Mouse (Mus musculus) heart, embryonic 14.5 days (tissue): Measurements from ENCODE around the gene Gpr157. TPM values are rescaled to one million over a fixed set of nuclear protein-coding genes. Genes with fewer than 3 reads are reported as not detected.

Experiments
- ATAC-seq: fragments of 200-750 bp; cut with Nextera tagmentation; 2 replicates; pipeline ENCODE4 v1.8.0; 2017; ENCODE audit warnings: low read depth, moderate TSS enrichment; ENCODE audit not compliant: insufficient number of reproducible peaks, insufficient read depth, low FRiP score
- H3K27ac ChIP-seq, 2 experiments: fragments of 200-500 bp in 1 of 2; fragments of 300-500 bp in 1 of 2; sonication (generic) in 1 of 2; replicated peaks in 1 of 2; 2 replicates each; pipeline ENCODE4 v1.5.1; 2012 to 2014; ENCODE audit warnings: low read depth in 2 of 2, low read length in 2 of 2, control low read depth in 1 of 2, mild to moderate bottlenecking in 1 of 2, mixed read lengths in 1 of 2; ENCODE audit not compliant: control insufficient read depth in 1 of 2, insufficient read depth in 1 of 2
- H3K27me3 ChIP-seq: fragments of 300-500 bp; sonication (generic); 2 replicates; pipeline ENCODE4 v1.6.1; 2014; ENCODE audit warnings: mild to moderate bottlenecking, low read length, control low read depth; ENCODE audit not compliant: control insufficient read depth, insufficient read depth
- H3K36me3 ChIP-seq: fragments of 300-500 bp; sonication (generic); 2 replicates; pipeline ENCODE4 v1.6.1; 2014; ENCODE audit warnings: mild to moderate bottlenecking, control low read depth, low read length, mixed read lengths; ENCODE audit not compliant: control insufficient read depth, insufficient read depth
- H3K4me1 ChIP-seq, 2 experiments: fragments of 200-500 bp in 1 of 2; fragments of 300-500 bp in 1 of 2; sonication (generic) in 1 of 2; 2 replicates each; pipeline ENCODE4 v1.6.1; 2012 to 2014; ENCODE audit warnings: low read length in 2 of 2, control low read depth in 1 of 2, mixed read lengths in 1 of 2; ENCODE audit not compliant: control insufficient read depth in 2 of 2, insufficient read depth in 2 of 2
- H3K4me2 ChIP-seq: fragments of 300-500 bp; sonication (generic); 2 replicates; pipeline ENCODE4 v1.6.1; 2014; ENCODE audit warnings: mild to moderate bottlenecking, low read length
- H3K4me3 ChIP-seq, 2 experiments: fragments of 200-500 bp in 1 of 2; fragments of 300-500 bp in 1 of 2; sonication (generic) in 1 of 2; 2 replicates each; pipeline ENCODE4 v1.5.1; 2012 to 2014; ENCODE audit warnings: low read length in 2 of 2, mild to moderate bottlenecking in 2 of 2, control low read depth in 1 of 2, low read depth in 1 of 2, moderate library complexity in 1 of 2; ENCODE audit not compliant: control insufficient read depth in 1 of 2, insufficient read depth in 1 of 2
- H3K9ac ChIP-seq: fragments of 300-500 bp; sonication (generic); 2 replicates; pipeline ENCODE4 v1.6.1; 2014; ENCODE audit warnings: mild to moderate bottlenecking, low read length
- H3K9me3 ChIP-seq: fragments of 300-500 bp; sonication (generic); 2 replicates; pipeline ENCODE4 v1.6.1; 2016; ENCODE audit warnings: low read length, control low read depth; ENCODE audit not compliant: control insufficient read depth
- WGBS: fragments of 180-500 bp; shearing (Covaris S2); extraction: QIAGEN DNeasy Blood & Tissue Kit; methylation state at CpG from one replicate; pipeline ENCODE4 v1.1.7; 2014; 5-methylcytosine and 5-hydroxymethylcytosine counted together
- polyA plus RNA-seq: library from polyadenylated mRNA; unstranded; fragments of >200 nt; fragmentation: Nextera tagmentation; extraction: Ambion mirVana; gene quantifications from 2 replicates; pipeline ENCODE4 v1.2.1, GENCODE M21; 2014

The Gpr157 gene
- polyA plus RNA-seq, 1 experiment from 2014 or later, result 2.2 TPM

- peak overlapping the region; percentile 49 to 61 for H3K4me3 ChIP-seq
- peaks cover under 1% of the 10 kb centered on the region; the same call in 1 of the 2 replicates for H3K9me3 ChIP-seq
- peak overlapping the region; percentile 76 for H3K9ac ChIP-seq
- WGBS, result 1% methylated on average over 46 of the region's 49 CpGs
- no peak overlapping the region for H3K27ac ChIP-seq
- no peaks in the 10 kb centered on the region for H3K36me3 ChIP-seq
- peaks cover 27% of the 10 kb centered on the region for H3K27me3 ChIP-seq
- peak overlapping the region; percentile 98 for H3K4me2 ChIP-seq
- H3K4me1 ChIP-seq, result peaks cover 0 to 6% of the 10 kb centered on the region in 2 experiments; a peak in 2 of 4 replicates
- no peak for ATAC-seq
Observed at GRCm38 (mm10) chr4:150048478-150049156, 38.5 kb upstream of the Gpr157 start.

DNA sequence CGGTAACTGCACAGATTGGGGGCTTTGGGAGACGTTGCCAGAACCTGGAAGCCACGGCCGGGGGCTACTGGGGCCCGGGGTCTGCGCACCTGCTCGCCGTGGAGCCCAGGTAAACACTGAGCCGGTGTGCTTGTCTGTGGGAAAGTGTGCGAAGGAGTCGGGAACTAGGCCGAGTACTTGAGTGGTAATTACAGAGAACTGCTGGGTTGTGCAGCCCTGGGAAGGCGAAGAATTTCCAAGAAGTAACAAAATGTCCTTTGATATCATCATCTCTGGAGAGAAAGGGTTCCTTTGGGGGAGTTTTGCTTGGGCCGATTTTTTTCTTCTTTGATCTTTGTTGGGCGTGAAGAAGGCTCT, 38.0 kb upstream of the Gpr157 start:
- H3K27ac ChIP-seq, result no peak overlapping the region
- H3K27me3 ChIP-seq, result peaks cover 27% of the 10 kb centered on the region

DNA sequence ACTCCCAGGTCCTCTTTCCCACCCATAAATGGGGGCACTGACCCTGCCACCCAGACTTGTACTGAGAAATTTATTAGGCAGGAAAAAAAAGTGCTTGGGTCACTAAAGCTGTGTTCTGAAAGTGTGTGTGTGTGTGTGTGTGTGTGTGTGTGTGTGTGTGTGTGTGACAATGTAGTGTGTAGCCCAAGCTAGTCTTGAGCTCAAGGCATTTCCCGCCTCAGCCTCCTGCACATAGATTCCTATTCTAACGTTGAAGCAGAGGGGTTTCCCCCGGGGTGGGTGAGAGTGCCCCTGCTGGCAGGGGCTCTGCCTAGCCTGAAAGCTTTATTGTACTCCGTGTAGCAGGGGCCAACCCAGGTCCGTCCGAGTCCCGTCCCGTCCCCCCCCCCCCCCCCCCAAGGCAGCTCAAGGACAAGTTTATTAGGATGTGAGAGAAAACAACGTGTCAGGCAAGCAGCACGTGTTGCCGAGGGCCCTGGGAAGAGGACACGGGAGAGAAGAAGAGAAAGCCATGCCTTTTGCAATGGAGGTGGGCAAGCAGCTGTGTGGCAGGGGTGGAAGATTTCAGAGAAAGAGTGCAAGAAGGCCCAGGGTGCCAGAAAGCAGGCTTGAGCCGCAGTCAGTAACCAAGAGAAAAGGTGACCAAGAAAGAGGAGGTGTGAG, 37.5 kb upstream of the Gpr157 start:
- peak overlapping the region; percentile 98 for H3K4me2 ChIP-seq
- no peaks in the 10 kb centered on the region for H3K9me3 ChIP-seq
- peak overlapping the region; percentile 76; the same call in 1 of the 2 replicates for H3K9ac ChIP-seq
- no peaks in the 10 kb centered on the region for H3K36me3 ChIP-seq
- peak overlapping the region; percentile 49 to 61; a peak in 3 of 4 replicates for H3K4me3 ChIP-seq
- H3K4me1 ChIP-seq, result peaks cover 0 to 6% of the 10 kb centered on the region in 2 experiments; a peak in 2 of 4 replicates
- H3K27me3 ChIP-seq, result peaks cover 27% of the 10 kb centered on the region
- H3K27ac ChIP-seq, result no peak overlapping the region
- 24% methylated on average over 13 of the region's 13 CpGs for WGBS
- no peak for ATAC-seq

More for the DNA sequence above, 38.0 kb upstream of the Gpr157 start:
- no peak for ATAC-seq
- H3K9me3 ChIP-seq, result no peaks in the 10 kb centered on the region
- 24% methylated on average over 15 of the region's 15 CpGs for WGBS
- H3K36me3 ChIP-seq, result no peaks in the 10 kb centered on the region
- H3K4me1 ChIP-seq, result peaks cover 0 to 6% of the 10 kb centered on the region in 2 experiments; a peak in 2 of 4 replicates
- H3K4me3 ChIP-seq, result peak overlapping the region; percentile 49 to 61
- peak overlapping the region; percentile 98 for H3K4me2 ChIP-seq
- peak overlapping the region; percentile 76 for H3K9ac ChIP-seq

- no peaks in the 10 kb centered on the region for H3K36me3 ChIP-seq
- 70% methylated on average over 8 of the region's 8 CpGs for WGBS
- no peak for ATAC-seq
- H3K9ac ChIP-seq, result no peak overlapping the region
- H3K27me3 ChIP-seq, result peaks cover 27% of the 10 kb centered on the region
- no peak overlapping the region for H3K4me3 ChIP-seq
- no peaks in the 10 kb centered on the region for H3K9me3 ChIP-seq
- no peak overlapping the region for H3K4me2 ChIP-seq
- H3K4me1 ChIP-seq, result peaks cover 8% of the 10 kb centered on the region in 2 experiments; a peak in 2 of 4 replicates
- H3K27ac ChIP-seq, result no peak overlapping the region
Observed at GRCm38 (mm10) chr4:150051514-150051913, 35.7 kb upstream of the Gpr157 start.

DNA sequence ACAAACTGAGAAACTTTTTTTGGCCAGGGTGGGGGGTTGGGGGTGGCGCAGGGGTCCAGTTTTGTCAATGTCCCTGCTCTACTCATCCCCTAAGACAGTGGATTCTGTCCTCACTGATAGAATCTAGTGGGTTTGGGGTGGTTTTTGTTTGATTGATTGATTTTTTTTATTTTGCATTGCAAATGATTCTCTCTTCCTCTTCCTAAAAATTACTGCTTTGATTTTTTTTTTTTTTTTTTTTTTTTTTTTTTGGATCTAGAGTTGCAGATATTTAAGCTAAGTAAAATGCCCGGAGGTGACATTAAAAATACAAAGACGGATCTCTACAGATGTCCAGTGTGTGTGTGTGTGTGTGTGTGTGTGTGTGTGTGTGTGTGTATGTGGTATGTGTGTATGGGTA, 34.8 kb upstream of the Gpr157 start:
- Histone ChIP-seq H3K4me1 (peaks cover 7 to 8% of the 10 kb centered on the region in 2 experiments; a peak in 2 of 4 replicates), H3K4me3 (no peak overlapping the region), H3K36me3 (0 out of 2 replicates have a peak, but pooled peaks cover 1% of the 10 kb centered on the region), H3K9ac (no peak overlapping the region), H3K27ac (no peak overlapping the region), H3K27me3 (peaks cover 24% of the 10 kb centered on the region), H3K4me2 (no peak overlapping the region), H3K9me3 (no peaks in the 10 kb centered on the region)
- ATAC-seq, result no peak
- WGBS, result 91% methylated on average over 3 of the region's 3 CpGs

DNA sequence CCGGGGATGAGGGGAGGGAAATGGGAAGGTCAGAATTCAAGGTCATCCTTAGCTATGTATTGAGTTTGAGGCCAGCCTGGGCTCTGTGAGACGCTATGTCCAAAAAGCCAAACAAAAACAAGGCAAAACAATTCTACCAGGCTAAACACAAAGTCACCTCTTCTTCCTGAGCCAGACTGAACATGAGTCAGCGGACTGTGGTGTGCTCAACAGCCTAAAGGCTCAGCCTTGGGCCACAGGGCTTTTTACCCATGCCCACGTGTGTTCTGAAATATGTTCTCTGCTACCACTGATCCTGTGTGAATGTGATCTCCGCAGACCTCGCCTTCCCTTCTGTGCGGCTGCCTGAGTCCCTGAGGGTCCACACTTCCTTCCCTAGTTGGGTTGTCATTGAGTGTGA, 31.0 kb upstream of the Gpr157 start:
- Histone ChIP-seq H3K27me3 (peaks cover 5% of the 10 kb centered on the region), H3K36me3 (0 out of 2 replicates have a peak, but pooled peaks cover 4% of the 10 kb centered on the region), H3K4me3 (no peak overlapping the region), H3K9me3 (no peaks in the 10 kb centered on the region), H3K4me2 (no peak overlapping the region), H3K9ac (no peak overlapping the region), H3K27ac (no peak overlapping the region), H3K4me1 (peaks cover 2 to 8% of the 10 kb centered on the region in 2 experiments; a peak in 2 of 4 replicates)
- ATAC-seq, result no peak
- 78% methylated on average over 7 of the region's 7 CpGs for WGBS

GRCm38 (mm10) chr4:150057722-150058121, 29.4 kb upstream of the Gpr157 start:
- no peak for ATAC-seq
- 93% methylated on average over 12 of the region's 12 CpGs for WGBS
- Histone ChIP-seq H3K4me1 (peaks cover 2 to 8% of the 10 kb centered on the region in 2 experiments; a peak in 2 of 4 replicates), H3K4me2 (no peak overlapping the region), H3K9ac (no peak overlapping the region), H3K27ac (no peak overlapping the region), H3K4me3 (no peak overlapping the region), H3K9me3 (no peaks in the 10 kb centered on the region), H3K36me3 (0 out of 2 replicates have a peak, but pooled peaks cover 4% of the 10 kb centered on the region), H3K27me3 (no peaks in the 10 kb centered on the region)
